Mouse (Mus musculus) right cerebral cortex, postnatal 36 days (tissue): ENCODE results near the gene Ager.

ENCODE experiments used
- DNase-seq, 2 experiments: peaks; one replicate each; pipeline ENCODE4 v3.0.0; 2022; ENCODE audit warnings: low spot score in 2 of 2, mixed read lengths in 1 of 2

Gene Ager

DNA sequence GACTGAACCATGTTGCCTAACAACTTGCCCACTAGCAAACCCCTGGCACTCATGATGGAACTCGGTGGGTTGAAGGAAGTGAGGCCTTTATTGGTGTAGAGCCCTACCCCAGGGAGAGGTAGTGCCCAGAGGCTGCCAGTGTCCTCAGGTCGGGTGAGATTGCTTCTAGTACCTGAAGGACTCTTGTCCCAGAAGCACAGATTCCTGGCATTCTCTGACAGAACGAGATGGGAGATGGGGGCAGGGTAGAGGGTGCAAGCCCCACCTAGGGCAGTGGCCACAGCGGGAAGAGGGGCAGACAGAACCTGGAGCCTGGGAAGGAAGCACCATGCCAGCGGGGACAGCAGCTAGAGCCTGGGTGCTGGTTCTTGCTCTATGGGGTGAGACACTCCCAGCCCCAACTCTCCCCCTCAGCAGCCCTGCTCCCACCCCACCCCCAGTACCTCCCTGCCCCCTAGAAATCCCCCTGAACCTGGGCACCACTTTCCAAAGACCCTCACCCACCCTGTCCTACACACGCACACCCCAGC is at the start of gene Ager:
Gene Ager, plus strand, starts transcription at position 297 of the 530 bp plus-strand sequence.
- DNase-seq: no peak

DNA sequence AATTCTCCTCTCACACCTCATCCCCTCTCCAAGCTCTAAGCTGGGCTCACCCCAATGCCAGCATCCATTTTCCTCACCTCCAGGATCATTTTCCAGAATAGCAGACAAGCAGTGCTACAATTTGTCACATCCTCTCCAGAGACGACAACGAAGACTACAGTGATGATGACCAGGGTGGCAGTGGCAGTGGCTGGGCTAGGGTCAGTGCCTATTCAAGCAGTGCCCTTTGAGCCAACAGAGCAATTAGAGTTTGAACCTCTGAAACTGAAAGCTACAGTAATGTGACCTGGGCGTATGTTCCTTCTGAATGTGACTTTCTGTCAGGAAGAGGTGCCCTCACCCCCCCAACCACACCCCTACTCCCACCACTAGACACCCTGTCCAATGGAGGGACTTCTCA is 48.5 kb upstream of the Ager start:
- DNase-seq: no peak

DNA sequence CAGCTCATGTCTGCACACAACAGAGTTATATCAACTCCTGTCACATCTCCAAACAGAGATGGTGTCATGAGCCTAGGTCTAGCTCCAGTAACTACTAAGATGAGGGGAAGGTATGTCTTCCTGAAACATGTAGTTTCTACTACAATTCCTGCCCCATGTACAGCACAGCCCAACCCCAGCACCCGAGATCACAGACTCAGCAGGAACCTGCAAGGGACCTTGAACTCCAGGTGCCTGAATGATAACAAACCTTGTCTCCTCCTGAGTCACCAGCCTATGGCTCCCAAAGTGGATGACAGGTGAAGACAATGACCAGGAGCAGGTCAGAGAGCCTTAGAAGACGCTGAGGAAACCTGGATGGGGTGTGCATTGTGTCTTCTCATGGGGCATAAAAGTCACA is 47.8 kb upstream of the Ager start:
- no peak for DNase-seq

DNA sequence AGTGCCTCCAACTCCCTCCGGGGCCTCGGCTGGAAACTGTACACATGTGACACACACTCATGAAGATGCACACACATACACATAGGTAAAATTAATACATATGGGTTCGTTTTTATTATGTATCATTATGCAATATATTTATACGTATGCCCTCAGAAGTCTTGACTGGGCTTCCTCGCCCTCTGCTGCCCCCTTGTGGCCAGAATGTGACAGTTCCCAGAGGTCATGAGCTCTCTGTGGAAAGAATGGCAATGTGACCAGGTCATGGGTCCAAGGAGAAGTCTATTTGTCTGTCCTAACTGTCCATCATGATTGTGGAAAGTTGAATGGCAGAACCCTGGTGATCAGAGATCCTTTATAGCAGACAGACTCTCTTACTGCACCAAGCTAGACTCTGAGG is 42.2 kb upstream of the Ager start:
- peak; percentile 21 to 38 for DNase-seq

GRCm38 (mm10) chr17:34556406-34556805 is 41.3 kb upstream of the Ager start:
- DNase-seq: no peak

DNA sequence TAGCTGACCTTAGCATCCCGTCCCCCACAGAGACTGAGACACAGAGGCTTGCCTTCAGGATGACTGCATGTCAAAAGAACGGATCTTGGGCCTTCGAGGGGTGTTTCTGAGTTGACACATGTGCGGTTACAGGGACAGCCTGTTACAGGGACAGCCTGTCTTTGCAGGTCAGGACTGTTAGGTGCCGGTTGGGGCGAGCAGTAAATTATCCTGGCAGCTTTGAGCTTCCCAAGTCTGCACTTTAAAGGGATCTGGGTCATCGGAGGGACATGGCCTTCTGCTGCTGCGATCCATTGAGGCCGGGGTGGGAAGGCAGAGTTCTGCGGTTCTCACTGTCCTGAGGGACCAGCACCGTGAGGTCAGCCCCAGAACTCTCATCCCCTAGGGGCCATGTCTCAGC is 40.3 kb upstream of the Ager start:
- no peak for DNase-seq

DNA sequence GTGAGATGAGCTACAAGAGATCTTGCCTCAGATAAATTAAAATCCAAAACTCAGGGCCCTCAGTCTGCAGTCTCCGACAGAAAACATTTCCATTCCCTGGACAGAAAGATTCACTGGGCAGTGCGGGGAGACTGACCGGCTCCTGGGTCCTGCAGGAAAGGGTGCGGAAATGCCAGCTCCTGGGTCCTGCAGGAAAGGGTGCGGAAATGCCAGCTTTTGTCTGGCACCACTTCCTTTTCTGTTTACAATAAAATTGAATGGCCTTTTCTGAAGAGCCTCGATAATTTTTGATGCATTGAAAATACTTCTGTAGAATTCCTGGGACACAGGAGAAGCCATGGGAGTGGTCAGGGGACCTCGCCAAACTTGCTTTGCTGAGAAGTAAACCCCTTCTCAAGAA is 38.5 kb upstream of the Ager start:
- no peak for DNase-seq

- no peak for DNase-seq
These were observed 37.8 kb upstream of the Ager start for GRCm38 (mm10) chr17:34559895-34560294.

DNA sequence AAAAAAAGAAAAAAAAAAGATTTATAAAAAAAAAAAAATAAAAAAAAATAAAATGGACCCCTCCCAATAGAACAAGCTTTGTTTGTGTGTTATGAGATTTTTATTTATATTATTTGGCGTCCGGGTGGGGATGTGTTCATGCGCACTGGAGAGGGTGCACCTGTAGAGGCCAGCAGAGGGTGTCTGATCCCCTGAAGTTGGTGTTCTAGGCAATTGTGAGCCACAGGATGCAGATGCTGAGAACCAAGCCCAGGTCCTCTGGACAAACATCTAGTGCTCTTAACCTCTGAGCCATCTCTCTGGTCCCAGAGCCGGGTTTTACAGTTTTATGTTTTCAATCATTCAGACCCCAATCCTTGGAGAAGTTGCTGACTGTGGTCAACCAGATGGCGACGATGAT is 37.2 kb upstream of the Ager start:
- DNase-seq: no peak

GRCm38 (mm10) chr17:34561200-34561599 is 36.5 kb upstream of the Ager start:
- no peak for DNase-seq

GRCm38 (mm10) chr17:34562595-34562994 is 35.1 kb upstream of the Ager start:
- DNase-seq: no peak

GRCm38 (mm10) chr17:34563354-34563753 is 34.3 kb upstream of the Ager start:
- DNase-seq: no peak

DNA sequence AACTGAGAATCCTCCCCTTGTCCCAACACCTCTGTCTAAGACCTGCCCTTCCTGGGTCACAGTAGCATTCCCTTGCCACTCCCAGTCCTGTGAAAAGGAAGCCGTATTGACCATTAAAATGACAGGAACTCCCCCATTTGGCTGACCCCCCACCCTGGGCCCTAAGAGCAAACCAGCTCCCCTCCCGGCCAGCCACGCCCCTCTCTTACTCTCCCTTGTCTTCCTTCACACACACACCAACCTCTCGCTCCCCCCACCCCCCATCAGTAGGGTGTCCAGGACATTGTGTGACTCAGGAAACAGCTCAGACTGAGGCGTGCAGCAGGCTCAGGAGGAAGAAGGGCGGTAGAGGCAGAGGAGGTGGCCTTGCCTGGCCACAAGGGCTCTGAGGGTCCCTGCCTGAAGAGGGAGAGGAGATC is 33.6 kb upstream of the Ager start, which contains the start of gene Notch4:
Gene Notch4, plus strand, starts transcription at position 266 of the 419 bp plus-strand sequence.
- no peak for DNase-seq

- DNase-seq: no peak
These were observed 32.9 kb upstream of the Ager start for GRCm38 (mm10) chr17:34564796-34565195.

DNA sequence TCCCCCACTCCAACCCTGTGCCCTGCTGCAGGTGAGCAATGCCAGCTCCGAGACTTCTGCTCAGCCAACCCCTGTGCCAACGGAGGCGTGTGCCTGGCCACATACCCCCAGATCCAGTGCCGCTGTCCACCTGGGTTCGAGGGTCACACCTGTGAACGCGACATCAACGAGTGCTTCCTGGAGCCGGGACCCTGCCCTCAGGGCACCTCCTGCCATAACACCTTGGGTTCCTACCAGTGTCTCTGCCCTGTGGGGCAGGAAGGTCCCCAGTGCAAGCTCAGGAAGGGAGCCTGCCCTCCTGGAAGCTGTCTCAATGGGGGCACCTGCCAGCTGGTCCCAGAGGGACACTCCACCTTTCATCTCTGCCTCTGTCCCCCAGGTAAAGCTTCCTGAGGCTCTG is 30.4 kb upstream of the Ager start:
- DNase-seq: no peak

GRCm38 (mm10) chr17:34568421-34568820 is 29.2 kb upstream of the Ager start:
- no peak for DNase-seq

DNA sequence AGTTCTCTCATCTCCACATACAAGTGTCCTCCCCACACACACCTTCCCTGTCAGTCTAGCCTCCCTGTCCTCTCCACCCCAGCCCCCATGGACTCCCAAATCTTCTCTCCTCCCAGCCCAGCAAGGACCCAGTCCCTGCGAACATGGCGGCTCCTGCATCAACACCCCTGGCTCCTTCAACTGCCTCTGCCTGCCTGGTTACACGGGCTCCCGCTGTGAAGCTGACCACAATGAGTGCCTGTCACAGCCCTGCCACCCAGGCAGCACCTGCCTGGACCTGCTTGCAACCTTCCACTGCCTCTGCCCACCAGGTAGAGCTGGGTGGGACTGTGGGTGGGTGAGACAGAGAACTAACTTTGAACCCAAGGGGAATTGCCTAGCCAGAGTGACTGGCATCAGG is 27.7 kb upstream of the Ager start:
- no peak for DNase-seq

- no peak for DNase-seq
These were observed 25.8 kb upstream of the Ager start for GRCm38 (mm10) chr17:34571875-34572274.

- no peak for DNase-seq
These were observed 25.3 kb upstream of the Ager start for GRCm38 (mm10) chr17:34572361-34572760.

DNA sequence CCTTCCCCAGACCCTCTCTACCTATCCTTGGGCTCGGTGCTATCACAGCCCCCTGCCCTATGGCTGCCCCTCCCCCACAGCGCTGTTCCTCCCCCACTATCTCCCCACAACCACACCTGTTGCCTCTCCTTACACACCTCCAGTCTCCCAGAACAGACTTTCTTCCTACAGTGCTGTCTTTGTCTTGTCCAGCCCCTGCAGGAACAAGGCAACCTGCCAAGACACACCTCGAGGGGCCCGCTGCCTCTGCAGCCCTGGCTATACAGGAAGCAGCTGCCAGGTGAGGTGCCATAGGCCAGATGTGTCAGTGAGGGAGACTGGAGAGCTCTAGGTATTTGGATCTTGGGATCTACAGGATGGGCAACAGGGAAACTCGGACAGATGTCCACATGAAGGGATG is 21.1 kb upstream of the Ager start:
- no peak for DNase-seq

DNA sequence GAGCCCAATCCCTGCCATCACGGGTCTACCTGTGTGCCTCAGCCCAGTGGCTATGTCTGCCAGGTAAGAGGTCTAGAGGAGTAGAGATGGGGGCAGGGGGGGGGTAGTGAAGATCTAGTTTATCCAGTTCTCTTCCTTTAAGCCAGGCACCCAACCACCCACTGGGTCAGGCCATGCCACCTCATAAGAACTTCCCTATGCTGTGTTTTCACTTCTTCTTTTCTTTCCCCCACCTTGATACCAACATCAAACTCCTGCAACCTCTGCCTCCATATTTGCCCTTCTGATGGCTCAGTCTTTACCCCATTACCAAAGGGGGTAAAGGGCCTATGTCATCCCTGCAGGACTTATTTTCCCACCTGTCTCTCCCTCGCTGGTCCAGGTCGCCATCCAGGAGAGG is 19.6 kb upstream of the Ager start:
- DNase-seq: no peak

DNA sequence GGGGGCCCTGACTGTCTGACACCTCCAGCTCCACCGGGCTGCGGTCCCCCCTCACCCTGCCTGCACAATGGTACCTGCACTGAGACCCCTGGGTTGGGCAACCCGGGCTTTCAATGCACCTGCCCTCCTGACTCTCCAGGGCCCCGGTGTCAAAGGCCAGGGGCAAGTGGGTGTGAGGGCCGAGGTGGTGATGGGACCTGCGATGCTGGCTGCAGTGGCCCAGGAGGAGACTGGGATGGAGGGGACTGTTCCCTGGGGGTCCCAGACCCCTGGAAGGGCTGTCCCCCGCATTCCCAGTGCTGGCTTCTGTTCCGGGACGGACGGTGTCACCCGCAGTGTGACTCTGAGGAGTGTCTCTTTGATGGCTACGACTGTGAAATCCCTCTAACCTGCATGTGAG is 15.1 kb upstream of the Ager start:
- DNase-seq: no peak

- no peak for DNase-seq
These were observed 14.3 kb upstream of the Ager start for GRCm38 (mm10) chr17:34583397-34583796.

DNA sequence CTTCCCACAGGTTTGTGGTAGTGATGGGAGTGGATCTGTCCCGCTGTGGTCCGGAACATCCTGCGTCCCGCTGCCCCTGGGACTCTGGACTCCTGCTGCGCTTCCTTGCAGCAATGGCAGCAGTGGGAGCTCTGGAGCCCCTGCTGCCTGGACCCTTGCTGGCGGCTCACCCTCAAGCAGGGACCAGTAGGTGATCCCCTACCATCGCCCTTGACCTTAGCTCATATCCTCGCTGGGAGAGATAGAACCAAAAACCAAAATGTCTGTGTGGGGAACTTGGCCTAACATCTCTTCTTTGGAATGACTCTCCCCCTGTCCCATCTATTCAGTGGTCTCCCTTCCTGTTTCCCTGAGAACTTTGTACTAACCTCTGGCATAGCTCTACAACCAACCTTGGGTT is 13.8 kb upstream of the Ager start:
- DNase-seq: no peak
